Mouse (Mus musculus) intestine, embryonic 16.5 days (tissue): Measurements from ENCODE around the gene Khnyn. TPM values are rescaled to one million over a fixed set of nuclear protein-coding genes. Genes with fewer than 3 reads are reported as not detected.

Experiments
- ATAC-seq: fragments of 200-750 bp; cut with Nextera tagmentation; 2 replicates; pipeline ENCODE4 v1.8.0; 2017; ENCODE audit warnings: moderate TSS enrichment, moderate library complexity
- H3K27ac ChIP-seq: fragments of 300-500 bp; sonication (generic); 2 replicates; pipeline ENCODE4 v1.5.1; 2014; ENCODE audit warnings: mild to moderate bottlenecking, low read length
- H3K27me3 ChIP-seq: fragments of 300-500 bp; sonication (generic); replicated peaks from 2 replicates; pipeline ENCODE4 v1.6.1; 2014; ENCODE audit warnings: low read length, control low read depth, mixed read lengths; ENCODE audit not compliant: control insufficient read depth, insufficient read depth
- H3K36me3 ChIP-seq: fragments of 300-500 bp; sonication (generic); 2 replicates; pipeline ENCODE4 v1.6.1; 2014; ENCODE audit warnings: low read length, control low read depth; ENCODE audit not compliant: control insufficient read depth, insufficient read depth
- H3K4me1 ChIP-seq: fragments of 300-500 bp; sonication (generic); 2 replicates; pipeline ENCODE4 v1.6.1; 2014; ENCODE audit warnings: low read length, control low read depth, mixed read lengths; ENCODE audit not compliant: control insufficient read depth, insufficient read depth
- H3K4me2 ChIP-seq: fragments of 300-500 bp; sonication (generic); 2 replicates; pipeline ENCODE4 v1.6.1; 2014; ENCODE audit warnings: low read depth, low read length, control low read depth
- H3K4me3 ChIP-seq: fragments of 300-500 bp; sonication (generic); 2 replicates; pipeline ENCODE4 v1.5.1; 2014; ENCODE audit warnings: mild to moderate bottlenecking, low read length
- H3K9ac ChIP-seq: fragments of 300-500 bp; sonication (generic); 2 replicates; pipeline ENCODE4 v1.6.1; 2014; ENCODE audit warnings: low read depth, low read length
- H3K9me3 ChIP-seq: fragments of 300-500 bp; sonication (generic); 2 replicates; pipeline ENCODE4 v1.6.1; 2016; ENCODE audit warnings: low read length, control low read depth; ENCODE audit not compliant: control insufficient read depth
- WGBS: fragments of 180-500 bp; shearing (Covaris S2); extraction: QIAGEN DNeasy Blood & Tissue Kit; methylation state at CpG from one replicate; pipeline ENCODE4 v1.1.7; 2014; 5-methylcytosine and 5-hydroxymethylcytosine counted together
- polyA plus RNA-seq: library from polyadenylated mRNA; unstranded; fragments of >200 nt; fragmentation: Nextera tagmentation; extraction: Ambion mirVana; gene quantifications from 2 replicates; pipeline ENCODE4 v1.2.1, GENCODE M21; 2015

The Khnyn gene
- polyA plus RNA-seq, 1 experiment from 2014 or later = 12.5 TPM

DNA sequence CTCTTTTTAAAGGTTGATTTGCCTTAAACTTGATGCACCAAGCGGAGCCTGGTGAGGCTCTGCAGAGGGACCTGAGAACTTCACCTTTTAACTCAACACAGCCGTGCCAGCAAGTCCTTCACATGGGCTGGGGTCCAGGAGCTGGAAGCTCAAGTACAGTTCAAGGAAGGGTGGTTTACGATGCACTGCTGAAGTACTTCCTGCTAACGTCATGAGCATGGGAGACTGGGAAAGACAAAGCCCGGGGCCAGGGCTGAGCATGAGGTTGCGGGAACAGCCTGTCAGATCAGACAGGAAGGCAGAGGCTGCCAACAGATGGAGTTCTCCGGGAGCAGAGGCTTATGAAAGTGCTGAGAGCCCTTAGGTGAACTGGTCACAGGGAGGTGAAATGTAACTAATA lies 48.8 kb downstream of the Khnyn start:
- WGBS = 34% methylated on average over 7 of the region's 7 CpGs
- Histone ChIP-seq H3K9me3 (no peaks in the 10 kb centered on the region; the same call in 1 of the 2 replicates), H3K27ac (no peak overlapping the region), H3K4me1 (no peaks in the 10 kb centered on the region; the same call in 1 of the 2 replicates), H3K9ac (0 out of 2 replicates have a peak overlapping the region, but pooled peaks have one; percentile 28), H3K4me2 (no peak overlapping the region), H3K27me3 (no peaks in the 10 kb centered on the region), H3K36me3 (no peaks in the 10 kb centered on the region), H3K4me3 (no peak overlapping the region)
- peak; percentile 75 for ATAC-seq

DNA sequence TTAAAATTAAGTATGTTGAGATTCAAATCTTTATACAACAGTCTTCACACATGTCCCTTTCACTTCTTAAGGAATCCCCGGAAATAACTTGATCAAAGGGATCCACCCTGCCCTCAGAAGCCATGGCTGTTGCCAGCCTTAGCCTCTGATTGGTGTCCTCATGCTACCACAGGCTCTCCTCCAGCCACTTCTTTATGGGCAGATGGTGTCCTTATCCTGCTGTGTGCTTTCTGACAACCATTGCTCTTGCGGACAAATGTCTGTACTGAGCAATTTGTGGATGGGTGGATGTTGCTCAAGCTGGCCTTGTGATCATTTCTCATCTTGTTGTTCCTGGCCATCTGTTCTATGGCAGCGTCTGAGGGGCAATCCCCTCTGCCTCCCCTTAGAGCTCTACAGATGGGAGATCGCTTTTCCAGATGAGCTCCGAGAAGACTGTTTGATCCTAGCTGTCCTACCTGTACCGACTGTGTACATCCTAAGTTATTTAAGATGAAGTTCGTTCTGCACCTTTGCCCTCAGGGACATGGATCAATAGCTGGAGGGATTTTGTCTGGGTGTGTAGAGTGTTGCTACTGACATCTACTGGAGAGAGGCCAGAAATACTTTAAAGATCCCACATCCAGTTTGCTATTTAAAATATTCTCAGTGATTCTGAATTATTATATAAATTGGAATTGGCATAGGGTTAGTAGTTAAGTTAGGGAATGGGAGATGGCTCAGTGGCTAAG lies 55.5 kb downstream of the Khnyn start:
- Histone ChIP-seq H3K36me3 (no peaks in the 10 kb centered on the region), H3K9me3 (no peaks in the 10 kb centered on the region), H3K27me3 (no peaks in the 10 kb centered on the region), H3K4me3 (no peak overlapping the region), H3K27ac (no peak overlapping the region), H3K4me2 (no peak overlapping the region), H3K9ac (no peak overlapping the region), H3K4me1 (no peaks in the 10 kb centered on the region)
- WGBS = 34% methylated on average over 7 of the region's 7 CpGs
- ATAC-seq = no peak

DNA sequence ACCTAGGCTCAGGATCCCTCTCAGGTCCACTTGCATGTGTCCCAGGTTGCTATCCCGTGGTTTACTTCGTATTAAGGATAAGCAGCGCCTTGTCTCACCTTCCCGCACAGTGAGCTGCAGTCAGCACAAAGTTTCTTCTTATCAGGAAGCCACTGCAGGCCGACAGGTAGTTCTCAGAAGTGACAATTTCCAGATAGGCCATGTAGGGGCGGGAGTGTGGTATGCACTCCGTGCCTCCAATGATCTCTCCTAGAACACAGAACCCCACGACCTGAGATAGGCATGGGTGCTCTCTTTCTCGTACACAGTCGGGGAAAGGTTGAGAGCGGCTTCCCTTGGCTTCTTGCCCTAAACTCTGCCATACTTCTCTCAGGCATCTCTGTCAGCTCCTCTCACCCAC lies 58.9 kb downstream of the Khnyn start:
- Histone ChIP-seq H3K27me3 (no peaks in the 10 kb centered on the region), H3K36me3 (no peaks in the 10 kb centered on the region), H3K27ac (no peak overlapping the region), H3K9me3 (no peaks in the 10 kb centered on the region), H3K4me3 (no peak overlapping the region), H3K4me2 (no peak overlapping the region), H3K4me1 (no peaks in the 10 kb centered on the region), H3K9ac (no peak overlapping the region)
- ATAC-seq = no peak
- 67% methylated on average over 11 of the region's 11 CpGs for WGBS

DNA sequence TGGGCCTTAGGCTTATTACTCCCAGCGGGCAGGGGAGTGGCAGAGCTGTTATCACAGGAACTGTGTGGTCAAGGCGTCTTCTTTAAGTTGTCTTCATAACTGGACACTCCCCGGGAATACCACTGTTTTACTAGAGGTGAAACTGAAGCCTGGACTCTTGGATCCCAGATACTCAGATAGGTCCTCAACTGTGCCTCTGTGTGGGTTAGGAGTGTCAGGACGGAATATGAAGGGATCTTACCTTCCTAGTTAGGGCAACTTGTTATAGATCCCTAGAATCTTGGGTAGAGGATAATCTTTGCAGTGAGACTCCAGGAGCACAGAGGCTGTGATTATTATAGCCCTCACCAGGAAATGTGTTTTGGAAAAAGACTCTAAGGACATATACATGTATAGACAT lies 59.8 kb downstream of the Khnyn start, which contains the start of gene Cma1:
TSS of gene Cma1 (minus strand) at position 101 of the 400 bp plus-strand sequence.
- 68% methylated on average over 4 of the region's 4 CpGs for WGBS
- Histone ChIP-seq H3K27me3 (no peaks in the 10 kb centered on the region), H3K9me3 (no peaks in the 10 kb centered on the region), H3K4me1 (no peaks in the 10 kb centered on the region), H3K36me3 (no peaks in the 10 kb centered on the region), H3K27ac (no peak within 1 kb of the TSS), H3K9ac (no peak within 1 kb of the TSS), H3K4me2 (no peak within 1 kb of the TSS), H3K4me3 (no peak within 1 kb of the TSS)
- no peak for ATAC-seq

DNA sequence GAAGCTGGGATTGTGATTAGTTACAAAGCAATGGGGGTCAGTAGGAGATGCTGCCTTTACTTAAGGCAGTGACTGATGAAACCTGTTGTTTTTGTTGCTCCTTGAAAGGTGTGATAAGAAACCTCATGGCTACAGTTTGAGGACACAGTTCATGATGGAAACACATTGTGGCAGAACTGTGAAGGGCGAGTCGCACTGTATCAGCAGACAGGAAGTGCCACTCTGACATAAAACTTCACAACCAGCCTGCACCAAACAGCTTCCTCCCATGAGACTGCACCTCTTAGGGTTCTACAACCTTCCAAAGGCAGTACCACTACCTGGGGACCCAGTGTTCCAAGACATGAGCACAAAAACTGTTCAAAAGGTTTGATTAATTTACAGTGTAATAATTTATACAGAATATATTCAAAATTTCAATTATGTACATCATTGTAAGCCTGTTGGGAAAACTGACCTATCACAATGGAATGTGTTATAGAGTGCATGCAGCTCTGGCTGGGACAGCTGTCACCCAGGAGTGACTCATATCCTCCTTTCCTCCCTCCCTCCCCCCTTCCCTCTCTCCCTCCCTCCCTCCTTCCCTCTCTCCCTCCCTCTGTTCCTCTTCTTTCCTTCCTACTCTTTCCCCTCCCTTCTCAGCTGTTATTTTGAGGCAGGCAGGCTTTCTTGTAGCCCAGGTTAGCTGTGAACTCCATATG lies 61.7 kb downstream of the Khnyn start:
- whole genome bisulfite sequencing = 65% methylated on average over 2 of the region's 2 CpGs
- no peak overlapping the region for H3K9ac ChIP-seq
- no peak overlapping the region for H3K4me2 ChIP-seq
- no peak overlapping the region for H3K27ac ChIP-seq
- no peaks in the 10 kb centered on the region for H3K4me1 ChIP-seq
- no peaks in the 10 kb centered on the region for H3K9me3 ChIP-seq
- ATAC-seq = no peak
- H3K4me3 ChIP-seq = no peak overlapping the region
- H3K27me3 ChIP-seq = no peaks in the 10 kb centered on the region
- no peaks in the 10 kb centered on the region for H3K36me3 ChIP-seq

Other genes with a start within 250 kb of the Khnyn start
- gene Ipo4, start 249.0 kb upstream of the Khnyn start, polyA plus RNA-seq = 65.5 and 71.1 TPM in 2 replicates
- 0.53 and 0.70 TPM in 2 replicates for gene Gm49378, start 247.1 kb upstream of the Khnyn start, polyA plus RNA-seq
- gene Tm9sf1, start 241.1 kb upstream of the Khnyn start, polyA plus RNA-seq = 131 and 133 TPM in 2 replicates
- 1.0 and 1.3 TPM in 2 replicates for gene Tssk4, start 234.8 kb upstream of the Khnyn start, polyA plus RNA-seq
- gene Mdp1, start 224.4 kb upstream of the Khnyn start, polyA plus RNA-seq = 65.6 and 70.7 TPM in 2 replicates
- gene Gmpr2, start 213.0 kb upstream of the Khnyn start, polyA plus RNA-seq = 52.3 and 58.4 TPM in 2 replicates
- gene Nedd8, start 212.8 kb upstream of the Khnyn start, polyA plus RNA-seq = 464 and 495 TPM in 2 replicates
- gene Tinf2, start 203.1 kb upstream of the Khnyn start, polyA plus RNA-seq = 32.6 and 37.1 TPM in 2 replicates
- gene Tgm1, start 171.0 kb upstream of the Khnyn start, polyA plus RNA-seq = 0.75 and 1.4 TPM in 2 replicates
- 36.9 and 37.5 TPM in 2 replicates for gene Rabggta, start 162.7 kb upstream of the Khnyn start, polyA plus RNA-seq
- gene Dhrs1, start 139.3 kb upstream of the Khnyn start, polyA plus RNA-seq = 151 and 173 TPM in 2 replicates
- gene Nop9, start 139.3 kb upstream of the Khnyn start, polyA plus RNA-seq = 28.3 and 33.6 TPM in 2 replicates
- 118 and 152 TPM in 2 replicates for gene Cideb, start 126.5 kb upstream of the Khnyn start, polyA plus RNA-seq
- 0.35 and 0.82 TPM in 2 replicates for gene Ltb4r2, start 123.5 kb upstream of the Khnyn start, polyA plus RNA-seq
- gene Ltb4r1, start 119.0 kb upstream of the Khnyn start, polyA plus RNA-seq = 1.0 and 1.1 TPM in 2 replicates
- gene Adcy4, start 100.9 kb upstream of the Khnyn start, polyA plus RNA-seq = 6.5 and 6.6 TPM in 2 replicates
- 51.2 and 55.8 TPM in 2 replicates for gene Ripk3, start 96.1 kb upstream of the Khnyn start, polyA plus RNA-seq
- 21.1 and 21.2 TPM in 2 replicates for gene Nfatc4, start 61.8 kb upstream of the Khnyn start, polyA plus RNA-seq
- 12.6 and 13.6 TPM in 2 replicates for gene Nynrin, start 30.9 kb upstream of the Khnyn start, polyA plus RNA-seq
- 0.17 and 0.27 TPM in 2 replicates for gene Cbln3, start 555 bp upstream of the Khnyn start, polyA plus RNA-seq
- gene Sdr39u1, start 15.3 kb downstream of the Khnyn start, polyA plus RNA-seq = 85.2 and 89.2 TPM in 2 replicates
- 4.1 and 5.7 TPM in 2 replicates for gene Cma1, start 59.7 kb downstream of the Khnyn start, polyA plus RNA-seq
- gene Cma2, start 66.0 kb downstream of the Khnyn start, polyA plus RNA-seq = not detected in 2 replicates
- 0.27 and 0.48 TPM in 2 replicates for gene Mcpt1, start 133.0 kb downstream of the Khnyn start, polyA plus RNA-seq
- gene Mcpt9, start 145.5 kb downstream of the Khnyn start, polyA plus RNA-seq = not detected in 2 replicates
- gene Mcpt2, start 157.1 kb downstream of the Khnyn start, polyA plus RNA-seq = 0.37 and 0.55 TPM in 2 replicates
- gene Mcpt4, start 177.4 kb downstream of the Khnyn start, polyA plus RNA-seq = 0.55 and 0.69 TPM in 2 replicates
- gene Mcpt8, start 200.3 kb downstream of the Khnyn start, polyA plus RNA-seq = 0.65 and 0.83 TPM in 2 replicates
- 0.20 and 0.76 TPM in 2 replicates for gene Ctsg, start 217.6 kb downstream of the Khnyn start, polyA plus RNA-seq
- not detected in 2 replicates for gene Gzme, start 235.7 kb downstream of the Khnyn start, polyA plus RNA-seq
- gene Gzmd, start 247.7 kb downstream of the Khnyn start, polyA plus RNA-seq = not detected in 2 replicates